Mouse (Mus musculus): ENCODE results near the gene Gstm6.

DNA sequence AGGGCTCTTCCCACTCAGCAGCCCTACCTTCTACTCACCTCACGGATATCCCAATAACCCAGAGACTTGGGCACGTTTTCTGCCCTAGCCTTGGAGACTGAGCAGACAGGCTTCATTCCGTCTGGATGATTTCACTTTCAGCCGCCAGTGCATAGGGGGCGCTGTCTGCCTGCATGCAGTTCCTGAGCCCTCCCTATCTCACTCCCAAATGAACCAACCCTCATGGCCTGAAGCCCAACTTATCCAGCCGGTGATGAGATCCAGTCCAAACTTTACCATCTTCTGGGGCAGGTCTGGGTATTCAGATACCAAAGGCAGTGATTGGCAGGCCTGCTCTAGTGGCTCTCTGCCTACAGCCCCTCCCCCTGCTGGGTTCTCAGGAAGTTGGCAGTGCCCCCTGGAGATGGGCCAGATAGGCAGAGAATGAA, 9.8 kb upstream of the Gstm6 start:
- TF ChIP-seq CTCF (IDR thresholded peaks at IDR 0.05; ENCODE audit: low read depth, low read length) (no peak; the same call in 1 of the 2 replicates), TAL1 (conservative IDR thresholded peaks at IDR 0.05; ENCODE audit: low read depth, low read length) (no peak)

Data from G1E (cell line).